Mouse (Mus musculus) adrenal gland, postnatal 36 days (tissue): ENCODE data around the gene 1700042G07Rik. TPM values are rescaled to one million over a fixed set of nuclear protein-coding genes. Genes with fewer than 3 reads are reported as not detected.
"Not testable (repeated sequence)": the region's sequence is repeated elsewhere in the genome, so short reads cannot be mapped to it uniquely, and the experiment has no call there.

Experiments used
- DNase-seq, 2 experiments: peaks; one replicate each; pipeline ENCODE4 v3.0.0; 2021; ENCODE audit warnings: mixed read lengths in 1 of 2
- total RNA-seq, 2 experiments: library from RNA; stranded (reverse); gene quantifications; 2 replicates each; pipeline ENCODE4 v1.2.3; 2021

The 1700042G07Rik gene
- total RNA-seq, 2 experiments from 2014 or later = not detected

DNA sequence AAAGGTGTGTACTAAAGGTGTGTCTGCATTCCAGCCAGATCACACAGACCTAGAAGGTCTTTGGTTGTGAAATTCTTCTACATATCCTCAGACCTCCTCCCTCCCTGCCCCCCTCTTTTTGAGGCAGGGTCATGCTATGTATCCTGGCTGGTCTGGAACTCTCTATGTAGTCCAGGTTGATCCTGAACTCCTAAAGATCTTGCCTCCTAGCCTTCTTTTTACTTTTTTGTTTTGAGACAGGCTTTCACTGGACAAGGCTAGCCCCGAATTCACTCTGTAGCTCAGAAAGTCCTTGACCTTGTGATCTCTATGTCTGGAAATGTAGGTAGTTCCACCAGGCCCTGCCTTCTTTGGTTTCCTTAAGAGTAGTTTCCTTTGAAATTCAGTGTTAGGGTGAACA, 35.7 kb downstream of the 1700042G07Rik start:
- DNase-seq = no peak

DNA sequence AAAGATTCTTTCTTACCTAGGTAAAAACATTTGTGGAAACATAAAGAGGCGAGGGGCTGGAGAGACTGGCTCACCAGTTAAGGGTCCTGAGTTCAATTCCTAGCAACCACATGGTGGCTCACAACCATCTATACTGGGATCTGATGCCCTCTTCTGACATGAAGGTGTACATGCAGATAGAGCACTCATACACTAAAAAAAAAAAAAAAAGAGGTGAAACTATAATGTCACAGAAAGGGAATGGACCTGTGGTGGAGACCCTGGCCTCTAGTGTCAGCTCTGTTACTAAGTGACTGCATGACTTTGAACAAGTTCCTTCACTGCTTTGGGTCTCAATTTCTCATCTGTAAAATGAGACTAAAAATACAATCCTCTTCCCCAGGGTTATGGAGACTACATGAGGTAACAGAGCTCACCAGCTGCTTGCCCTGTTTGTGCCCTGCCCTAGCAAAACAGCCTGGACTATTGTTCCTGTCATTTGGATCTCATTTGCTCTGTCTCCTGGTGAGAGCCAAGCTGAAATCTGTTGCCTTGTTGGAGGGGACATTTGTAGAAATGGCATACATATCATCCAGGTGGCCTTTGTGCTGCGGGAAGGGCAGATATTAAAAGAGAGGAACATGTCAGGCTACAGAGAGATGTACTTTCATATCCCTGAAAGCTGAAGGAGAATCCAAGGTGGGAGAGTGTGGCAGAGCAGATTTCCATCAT, 42.9 kb downstream of the 1700042G07Rik start:
- no peak for DNase-seq

DNA sequence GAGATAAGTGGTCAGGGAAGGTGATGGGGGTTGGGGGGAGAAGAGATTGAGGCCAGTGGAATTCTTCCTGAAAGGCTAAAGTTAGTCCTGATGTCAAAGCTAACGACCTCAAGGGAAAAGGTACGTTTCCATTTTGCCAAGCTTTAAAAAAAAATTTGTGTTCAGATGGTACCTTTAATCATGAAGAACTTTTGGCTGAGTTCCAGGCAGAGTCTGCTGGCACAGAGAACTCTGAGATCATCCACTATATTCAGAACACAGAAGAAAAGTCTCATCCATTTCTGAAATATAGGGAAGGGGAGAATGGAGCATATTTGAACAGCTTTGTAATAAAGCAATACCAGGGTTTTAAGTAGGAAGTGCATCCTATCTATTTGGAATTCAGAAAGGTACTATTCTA, 43.9 kb downstream of the 1700042G07Rik start:
- DNase-seq = peak; percentile 32 to 62

DNA sequence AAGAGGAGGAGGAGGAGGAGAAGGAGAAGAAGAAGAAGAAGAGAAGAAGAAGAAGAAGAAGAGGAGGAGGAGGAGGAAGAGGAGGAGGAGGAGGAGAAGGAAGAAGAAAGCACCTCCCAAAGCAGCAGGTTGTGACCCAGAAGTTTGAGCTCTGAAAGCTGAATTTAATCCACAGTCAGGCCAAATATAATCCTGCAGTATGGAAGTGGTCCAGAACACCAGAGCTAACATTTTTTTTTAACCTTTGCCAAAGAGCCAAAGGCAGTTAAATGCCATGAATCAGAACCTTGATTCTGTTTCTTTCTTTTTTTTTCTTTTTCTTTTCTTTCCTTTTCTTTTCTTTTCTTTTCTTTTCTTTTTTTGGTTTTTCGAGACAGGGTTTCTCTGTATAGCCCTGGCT, 44.5 kb downstream of the 1700042G07Rik start:
- not testable (repeated sequence) for DNase-seq

DNA sequence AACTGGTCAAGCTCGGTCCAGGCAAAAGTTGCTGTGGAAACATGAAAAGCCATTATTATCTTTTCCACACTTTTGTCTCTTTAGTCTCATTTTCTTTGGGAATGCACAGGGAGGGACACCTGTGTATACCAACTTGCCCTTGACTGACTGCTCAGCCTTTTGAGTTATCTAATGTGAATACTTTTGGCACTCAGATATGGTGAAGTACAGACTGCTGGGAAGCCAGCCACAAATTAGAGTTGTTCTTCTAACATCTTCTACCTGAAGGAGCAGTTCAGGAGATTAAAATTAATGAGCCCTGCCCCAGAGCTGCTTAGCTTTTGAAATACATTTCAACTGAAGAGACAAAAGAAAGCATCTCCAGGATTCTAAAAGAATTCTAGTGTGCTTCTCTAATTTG, 45.9 kb downstream of the 1700042G07Rik start:
- no peak for DNase-seq

DNA sequence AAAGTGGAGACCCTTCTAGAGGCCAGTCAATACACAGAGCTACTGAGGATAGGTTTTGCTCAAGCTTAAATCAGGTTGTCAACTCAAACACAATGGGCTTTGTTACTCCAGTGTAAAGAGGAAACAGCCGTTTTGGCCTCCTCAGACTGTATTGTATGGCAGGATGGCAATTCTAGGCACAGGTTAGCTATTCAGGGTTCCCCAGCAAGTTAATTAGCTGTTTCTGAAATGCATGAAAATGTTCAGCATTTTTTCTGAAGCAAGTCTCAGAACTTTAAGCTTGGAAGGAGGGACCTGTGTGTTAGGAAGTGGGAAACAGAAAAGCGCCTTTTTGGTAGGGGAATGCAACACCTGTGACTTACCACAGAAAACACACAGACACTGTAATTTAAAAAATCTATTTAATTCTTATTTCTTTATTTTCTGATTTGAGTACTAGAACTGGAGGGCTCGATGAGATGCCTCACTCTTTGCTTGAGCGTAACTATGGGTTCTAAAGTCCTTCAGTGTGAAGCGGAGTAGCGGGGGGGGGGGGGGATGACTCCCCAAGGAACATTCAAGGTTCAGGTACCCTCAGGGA, 47.0 kb downstream of the 1700042G07Rik start:
- no peak for DNase-seq

DNA sequence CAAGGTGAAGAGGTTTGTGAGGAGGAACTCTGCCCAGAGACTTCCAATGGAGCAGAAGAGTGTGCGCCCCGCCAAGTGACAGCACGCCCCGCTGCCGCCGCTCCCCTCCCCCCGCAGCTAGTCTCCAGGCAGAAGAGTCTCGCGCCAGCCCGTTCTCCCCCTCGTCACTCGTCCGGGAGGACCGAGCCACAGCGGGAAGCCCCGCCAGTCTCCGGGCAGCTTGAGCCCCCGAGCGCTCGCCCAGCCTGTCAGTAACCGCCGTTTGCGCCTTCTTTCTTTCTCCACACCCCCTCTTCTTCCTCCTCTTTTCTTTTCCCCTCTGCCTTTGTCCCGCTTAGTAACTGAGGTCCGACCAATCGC, 47.6 kb downstream of the 1700042G07Rik start:
- peak in 1 of 2 experiments; percentile 86 for DNase-seq

DNA sequence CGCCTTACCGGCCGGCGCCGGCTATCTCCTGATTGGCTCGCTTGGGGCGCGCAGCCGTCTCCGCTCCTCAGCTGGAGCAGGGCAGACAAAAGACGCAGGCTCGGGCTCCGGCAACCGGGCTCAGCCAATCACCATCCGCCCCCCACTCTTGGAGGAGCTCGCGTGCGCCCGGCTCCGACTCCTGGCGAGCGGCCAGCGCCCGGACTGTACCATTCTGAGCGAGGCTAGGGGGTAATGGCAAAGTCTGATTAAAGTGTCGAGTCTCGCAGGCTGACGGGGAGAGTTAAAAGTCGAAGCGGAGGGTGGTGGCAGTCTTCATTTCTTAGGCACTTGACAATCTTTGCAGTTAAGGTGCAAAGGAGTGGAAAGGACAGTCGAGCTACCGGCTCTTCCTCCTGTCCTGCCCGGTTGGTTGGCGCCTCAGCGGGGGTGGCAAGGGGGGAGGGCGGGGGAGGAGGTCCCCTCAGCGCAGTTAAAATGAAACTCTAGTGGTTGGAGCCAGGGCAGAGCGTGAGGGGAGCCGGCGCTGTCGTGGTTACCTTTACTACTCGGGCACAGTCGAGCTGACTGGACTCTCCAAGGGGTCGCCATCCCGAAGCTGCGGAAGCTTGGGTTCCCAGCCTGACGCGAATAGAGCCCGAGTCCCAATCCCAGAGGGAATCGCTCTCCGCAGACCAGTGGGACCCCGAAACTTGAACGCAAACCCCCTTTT, 48.1 kb downstream of the 1700042G07Rik start, which contains the start of gene Pik3r3:
Gene Pik3r3, plus strand, starts transcription at position 479 of the 712 bp plus-strand sequence.
- peak; percentile 99 to 100 for DNase-seq

DNA sequence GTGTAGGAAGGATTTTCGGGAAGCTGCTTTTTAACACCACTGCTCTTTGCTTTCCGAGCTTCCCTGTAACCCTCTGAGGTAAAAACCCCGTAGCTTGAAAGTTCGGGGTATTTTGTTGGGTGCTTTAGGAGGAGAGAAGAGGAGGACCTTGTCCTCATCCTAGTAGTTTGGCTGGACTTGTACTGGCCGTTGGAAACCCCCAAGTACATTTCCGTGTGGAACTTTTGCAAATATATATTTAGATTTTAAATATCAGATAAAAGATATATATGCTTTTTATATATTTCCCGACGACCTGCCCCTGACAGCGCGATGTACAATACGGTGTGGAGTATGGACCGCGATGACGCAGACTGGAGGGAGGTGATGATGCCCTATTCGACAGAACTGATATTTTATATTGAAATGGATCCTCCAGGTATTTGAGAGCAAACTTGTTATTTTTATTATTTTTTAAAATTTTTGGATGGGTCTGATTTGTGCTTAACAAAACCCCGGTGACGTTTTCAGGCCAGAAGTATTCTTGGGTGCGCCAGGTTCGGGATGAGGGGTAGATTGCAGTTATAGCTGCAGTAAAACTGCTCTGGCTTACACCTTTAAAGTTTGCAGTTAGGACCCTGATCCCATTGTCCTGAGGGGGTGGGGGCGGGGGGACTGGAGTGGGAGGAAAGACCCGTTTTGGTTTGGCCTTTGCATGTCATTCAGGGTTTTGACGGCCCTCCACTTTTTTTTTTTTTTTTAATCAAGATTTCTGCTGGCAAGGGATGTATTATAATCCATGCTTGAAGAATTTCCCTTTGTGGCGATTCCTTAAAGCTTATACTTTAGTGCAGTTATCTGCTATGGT, 49.0 kb downstream of the 1700042G07Rik start:
- peak; percentile 22 to 29 for DNase-seq

DNA sequence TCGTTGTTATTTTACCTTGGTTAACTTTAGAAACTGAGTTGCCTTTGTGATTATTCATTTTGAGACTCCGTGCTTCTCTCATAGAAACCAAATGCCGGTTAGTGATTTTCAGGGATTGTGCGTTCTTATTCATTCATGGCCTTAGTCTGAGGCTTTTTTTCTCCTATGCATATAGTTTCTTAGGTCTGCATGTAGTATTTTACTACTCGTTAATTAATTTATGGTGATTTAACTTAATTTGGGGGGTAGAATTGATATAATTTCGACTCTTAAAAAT, 49.6 kb downstream of the 1700042G07Rik start:
- DNase-seq = no peak

Other genes starting within 250 kb of the 1700042G07Rik start
- gene Dmbx1, start 233.4 kb upstream of the 1700042G07Rik start, total RNA-seq = not detected
- 1 to 10 TPM; 2.6 to 3.4 TPM for gene Faah, start 155.4 kb upstream of the 1700042G07Rik start, total RNA-seq
- 10 to 100 TPM; 30.5 to 34.6 TPM for gene Nsun4, start 119.5 kb upstream of the 1700042G07Rik start, total RNA-seq
- 100 to 1,000 TPM; 612 to 614 TPM for gene Uqcrh, start 98.3 kb upstream of the 1700042G07Rik start, total RNA-seq
- gene Lrrc41, start 98.1 kb upstream of the 1700042G07Rik start, total RNA-seq = 10 to 100 TPM; 66.1 to 72.7 TPM
- gene Rad54l, start 49.7 kb upstream of the 1700042G07Rik start, total RNA-seq = 1 to 10 TPM; 1.3 to 2.2 TPM
- gene Pomgnt1, start 49.5 kb upstream of the 1700042G07Rik start, total RNA-seq = 10 to 100 TPM; 61.8 to 63.7 TPM
- 10 to 100 TPM in 1 of 2 experiments, 1 to 10 TPM in 1; 7.6 to 10.1 TPM for gene Lurap1, start 22.0 kb upstream of the 1700042G07Rik start, total RNA-seq
- gene Tspan1, start 5.8 kb upstream of the 1700042G07Rik start, total RNA-seq = not detected
- gene Gm49337, start within 50 bp of the 1700042G07Rik start, total RNA-seq = not detected
- gene Pik3r3, start 48.2 kb downstream of the 1700042G07Rik start, total RNA-seq = 10 to 100 TPM; 15.7 to 19.7 TPM